Mouse (Mus musculus) cerebellum, postnatal 10 days (tissue): ENCODE measurements around the gene Lgi4.

Experiments used
- DNase-seq, 2 experiments: peaks; one replicate each; pipeline ENCODE4 v3.0.0; 2021; ENCODE audit warnings: mixed read lengths in 2 of 2

Lgi4 gene

DNA sequence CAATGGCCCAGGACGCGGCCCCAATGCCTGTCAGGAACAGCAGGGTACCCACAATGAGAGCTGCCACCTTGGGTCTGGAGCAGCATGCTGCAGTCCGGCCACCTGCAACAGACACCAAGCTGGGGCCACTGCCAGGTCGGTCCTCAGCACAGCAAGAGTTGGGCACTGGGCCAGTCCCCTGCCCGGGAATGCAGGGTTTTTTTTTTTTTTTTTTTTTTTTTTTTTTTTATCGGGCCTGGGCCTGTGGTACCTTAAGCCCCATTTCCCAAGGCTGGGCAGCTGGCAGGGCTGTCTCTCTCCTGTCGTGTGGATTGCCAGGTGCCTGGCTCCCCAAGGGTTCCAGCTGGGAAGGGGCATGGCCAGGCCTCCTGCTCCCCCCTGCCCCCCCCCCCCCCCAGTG is 49.9 kb downstream of the Lgi4 start:
- DNase-seq = peak; percentile 69 to 70

DNA sequence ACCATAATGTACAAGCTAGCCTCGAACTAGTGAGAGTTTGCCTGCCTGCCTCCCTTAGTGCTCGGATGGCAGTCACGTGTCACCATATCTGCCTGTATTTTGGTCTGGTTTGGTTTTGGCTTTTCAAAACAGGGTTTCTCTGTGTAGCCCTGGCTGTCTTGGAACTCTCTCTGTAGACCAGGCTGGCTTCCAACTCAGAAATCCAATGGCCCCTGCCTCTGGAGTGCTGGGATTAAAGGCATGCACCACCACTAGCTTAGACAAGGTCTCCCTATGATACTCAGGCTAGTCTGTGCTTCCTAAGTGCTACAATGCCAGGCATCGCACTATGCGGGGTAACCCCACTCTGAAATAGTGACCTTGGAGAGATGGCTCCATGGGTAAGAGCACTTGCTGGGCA is 50.7 kb downstream of the Lgi4 start:
- no peak for DNase-seq

DNA sequence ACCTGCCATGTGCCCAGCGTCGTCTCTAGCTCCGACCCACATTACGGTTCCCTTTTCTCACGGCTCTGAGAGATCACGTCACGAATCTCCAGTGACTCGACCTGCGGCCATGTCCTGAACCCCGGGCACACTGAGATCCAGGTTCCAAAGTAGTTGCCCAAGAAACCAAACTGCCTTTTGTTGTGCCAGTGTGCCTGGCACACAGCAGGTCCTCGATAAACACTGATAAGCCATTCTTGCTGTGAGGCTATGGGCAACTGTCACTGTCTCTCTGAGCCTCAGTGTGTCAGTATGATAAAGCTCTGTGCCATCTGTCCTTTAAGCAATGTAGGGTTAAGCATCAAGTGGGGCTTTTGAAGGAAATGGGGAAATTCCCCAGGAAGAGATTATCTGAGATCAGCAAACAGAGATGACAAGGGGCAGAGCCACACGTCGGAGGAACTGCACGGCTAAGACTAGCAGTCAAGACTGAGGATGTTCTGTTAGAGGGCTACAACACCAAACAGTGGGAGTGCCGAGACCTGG is 51.8 kb downstream of the Lgi4 start:
- DNase-seq = no peak

DNA sequence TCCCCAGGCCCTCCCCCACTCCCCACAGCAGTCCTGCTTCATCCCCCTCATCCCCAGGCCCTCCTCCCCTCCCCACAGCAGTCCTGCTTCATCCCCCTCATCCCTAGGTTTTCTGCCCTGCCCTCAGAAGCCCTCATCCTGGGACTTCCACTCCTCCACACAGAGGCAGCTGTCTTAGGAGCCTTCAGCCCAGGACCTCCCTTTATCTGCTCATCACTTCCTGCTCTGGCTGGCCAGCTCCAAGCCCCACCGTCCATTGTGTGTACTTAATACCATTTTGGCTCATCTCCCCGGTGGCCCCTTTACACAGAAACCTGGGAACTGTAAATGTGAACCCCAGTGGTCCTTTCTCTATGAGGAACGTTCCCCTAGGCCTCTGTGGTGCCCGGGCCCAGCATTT is 52.9 kb downstream of the Lgi4 start:
- DNase-seq = no peak

DNA sequence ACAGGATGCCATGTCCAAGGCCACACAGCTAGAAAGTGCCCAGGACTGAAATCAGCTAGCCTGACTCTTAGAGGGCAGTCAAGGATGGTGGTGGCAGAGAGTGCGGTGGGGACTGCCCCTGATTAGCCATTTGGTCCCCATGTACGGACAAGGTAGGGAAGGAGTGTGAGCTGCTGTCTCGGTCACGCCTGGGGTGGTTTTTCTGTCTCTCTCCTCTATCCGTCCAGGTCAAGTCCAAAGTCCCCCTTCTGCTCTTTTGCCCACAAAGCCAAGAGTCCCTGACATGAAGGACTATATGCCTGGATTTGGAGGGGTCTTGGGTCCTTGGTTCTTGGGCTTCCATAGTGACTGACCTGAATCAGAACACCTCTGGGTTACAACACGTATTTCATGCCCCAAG is 54.7 kb downstream of the Lgi4 start:
- DNase-seq = no peak

DNA sequence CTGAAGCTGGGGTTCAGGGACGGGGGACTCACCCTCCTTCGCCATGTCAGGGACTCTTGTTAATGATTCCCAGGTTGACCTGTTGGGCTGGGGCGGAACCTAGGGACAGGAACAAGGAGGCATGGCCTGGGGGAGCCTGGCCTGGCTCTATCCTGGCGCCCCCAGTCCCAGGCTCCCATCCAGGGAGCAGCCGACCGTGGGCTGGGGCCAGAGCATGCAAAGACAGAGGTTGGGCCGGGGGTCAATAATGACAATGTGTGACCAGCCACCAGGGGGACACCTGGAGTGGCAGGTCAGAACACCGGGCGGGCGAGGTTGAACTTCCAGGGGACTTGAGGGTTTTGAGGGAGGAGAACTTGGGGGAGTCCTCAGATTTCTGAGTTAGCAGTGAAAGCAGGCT is 55.5 kb downstream of the Lgi4 start:
- no peak for DNase-seq

DNA sequence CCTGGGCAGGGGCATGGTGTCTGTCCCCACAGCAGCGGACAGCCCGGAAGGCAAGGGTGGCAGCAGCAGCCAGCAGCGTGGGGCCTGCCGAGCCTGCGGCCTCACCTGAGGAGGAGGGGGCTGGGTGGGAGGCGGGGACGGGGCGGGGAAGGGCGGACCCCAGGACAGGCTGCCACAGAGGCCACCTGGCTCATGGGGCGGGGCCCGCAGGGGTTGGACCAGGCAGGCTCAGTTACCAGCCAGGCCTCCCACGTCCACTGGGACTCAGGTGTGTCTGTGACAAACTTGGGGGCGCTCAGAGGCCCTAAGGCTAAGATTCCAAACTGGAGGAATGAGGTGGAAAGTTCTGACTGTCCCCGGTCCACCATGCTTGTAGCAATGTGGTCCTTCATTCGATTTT is 56.0 kb downstream of the Lgi4 start, which contains the start of gene Hpn:
Gene Hpn (minus strand): TSS at position 109 of the 400 bp plus-strand sequence.
- no peak for DNase-seq

DNA sequence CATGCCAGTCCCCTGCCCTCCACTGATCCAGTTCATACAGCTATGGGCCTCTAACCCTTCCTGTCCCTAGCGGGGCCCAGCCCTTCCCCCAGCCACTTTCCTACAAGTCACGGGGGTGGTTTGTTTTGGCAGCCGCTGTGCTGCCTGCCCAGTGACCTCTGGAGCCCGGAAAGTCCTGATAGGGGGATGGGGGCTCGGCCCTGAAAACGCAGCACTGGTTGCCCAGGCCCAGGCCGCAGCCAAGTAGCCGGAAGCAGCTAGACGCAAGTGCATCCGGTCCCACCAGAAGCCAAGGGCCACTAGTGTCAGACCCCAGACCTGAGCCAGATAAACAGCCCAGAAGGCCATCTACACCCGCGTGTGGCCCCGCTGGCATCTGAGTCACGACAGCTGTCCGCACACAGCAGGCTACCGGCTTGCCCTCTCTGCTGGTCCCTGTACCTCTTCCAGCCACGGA is 56.5 kb downstream of the Lgi4 start:
- peak; percentile 70 to 77 for DNase-seq

DNA sequence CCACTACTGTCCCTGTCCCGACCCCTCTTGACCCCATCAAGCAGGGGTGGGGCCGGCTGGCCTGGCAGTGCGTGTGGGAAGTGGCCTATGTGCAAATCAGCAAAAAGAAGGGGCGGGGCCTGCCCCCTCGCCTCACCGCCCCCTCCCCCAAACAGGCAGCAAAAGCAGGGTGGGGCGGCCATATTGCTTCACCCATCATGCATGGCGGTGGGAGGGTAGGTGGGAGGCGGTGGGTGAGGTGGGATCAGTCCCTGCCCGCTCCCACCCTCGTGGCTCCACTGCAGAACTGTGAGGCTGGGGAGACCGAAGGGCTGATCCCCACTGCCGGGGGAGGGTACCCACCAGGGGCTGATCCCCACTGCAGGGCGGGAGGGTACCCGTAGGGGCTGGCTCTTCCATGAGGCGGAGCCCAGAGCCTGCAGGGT is 57.6 kb downstream of the Lgi4 start:
- DNase-seq = peak in 1 of 2 experiments; percentile 37

DNA sequence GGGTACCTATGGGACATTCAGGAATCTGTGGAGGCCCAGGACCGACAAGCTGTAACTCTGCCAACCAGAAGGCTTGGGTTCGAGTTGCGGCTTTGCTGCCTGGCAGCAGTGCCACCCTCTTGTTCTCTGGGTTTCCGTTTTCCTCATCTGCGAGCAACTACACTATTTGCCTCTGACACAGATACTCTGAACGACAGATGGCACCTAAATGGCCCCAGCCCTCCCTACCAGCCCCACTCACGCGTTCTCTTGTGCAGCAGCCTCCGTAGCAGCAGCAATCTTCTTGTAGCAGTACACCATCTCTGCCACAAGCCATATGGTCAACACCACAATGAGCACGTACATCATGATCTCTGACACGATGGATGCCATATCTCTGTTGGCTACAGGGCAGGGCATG is 58.3 kb downstream of the Lgi4 start:
- peak; percentile 50 to 52 for DNase-seq

DNA sequence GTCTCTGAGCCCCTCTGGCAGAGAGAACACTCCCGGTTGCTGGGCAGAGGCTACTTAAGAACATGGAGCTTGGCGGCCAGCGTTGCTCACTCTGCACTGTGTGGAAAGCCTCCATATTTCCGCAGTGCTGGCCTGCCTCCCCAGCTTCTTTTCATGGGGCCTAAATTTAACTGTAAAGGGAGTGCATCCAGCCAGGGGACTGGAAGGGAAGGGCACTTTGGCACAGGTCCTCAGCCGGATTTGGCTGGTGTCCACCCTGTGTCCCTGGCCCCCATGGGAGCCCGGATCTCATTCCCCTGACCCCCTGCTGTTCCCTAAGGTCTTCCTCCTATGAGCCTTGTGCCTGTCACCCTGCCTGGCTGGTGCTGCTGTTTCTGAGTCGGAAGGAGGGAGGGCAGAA is 59.3 kb downstream of the Lgi4 start:
- DNase-seq = peak; percentile 63 to 67

DNA sequence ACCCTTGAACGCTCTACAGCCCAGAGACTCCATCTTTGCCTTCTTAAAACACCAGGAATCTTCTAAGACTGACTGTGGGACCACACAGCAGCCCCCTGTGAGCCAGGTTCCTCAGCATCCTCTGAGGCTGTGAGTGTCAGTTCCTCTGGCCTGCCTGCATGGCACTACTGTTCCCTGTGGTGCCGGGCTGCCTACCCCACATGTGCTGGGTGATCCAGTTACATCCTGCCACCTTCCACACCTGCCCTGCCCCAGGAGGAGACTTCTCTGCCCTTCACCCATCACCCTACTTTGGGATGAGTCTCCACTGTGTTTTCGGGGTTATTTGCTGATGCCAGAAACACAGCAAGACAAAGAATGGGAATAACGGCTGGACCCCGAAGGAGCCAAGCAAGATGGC is 60.4 kb downstream of the Lgi4 start:
- no peak for DNase-seq
